Mouse (Mus musculus) liver, adult 10 weeks (tissue): Measurements from ENCODE around the gene Eral1. TPM values are rescaled to one million over a fixed set of nuclear protein-coding genes. Genes with fewer than 3 reads are reported as not detected.

Experiments
- polyA plus RNA-seq: library from polyadenylated mRNA; stranded (reverse); fragments of 350-450 nt; fragmentation: Illumina TruSeq; extraction: RNeasy Lipid Tissue Mini Kit (QIAGEN cat#74804); gene quantifications from one replicate; pipeline ENCODE4 v1.2.3, GENCODE M21; 2014; ENCODE audit warnings: low read depth, low replicate concordance

The Eral1 gene
- 5.7 TPM for polyA plus RNA-seq

GRCm38 (mm10) chr11:78079961-78080921, at the start of gene Eral1:
Eral1 (minus strand) TSS chr11:78080383.

GRCm38 (mm10) chr11:78094504-78095143, 14.4 kb upstream of the Eral1 start, which contains the start of gene Fam222b:
Fam222b (plus strand) TSS chr11:78094660.

GRCm38 (mm10) chr11:78037831-78038752, 42.1 kb downstream of the Eral1 start, which contains the start of gene Flot2:
Flot2 (plus strand) TSS chr11:78037931.

GRCm38 (mm10) chr11:78031947-78032808, 48.0 kb downstream of the Eral1 start, which contains the start of gene Dhrs13:
Dhrs13 (plus strand) TSS chr11:78032280.

Other genes starting within 250 kb of the Eral1 start
- gene Pipox, start 186.3 kb downstream of the Eral1 start, polyA plus RNA-seq, result 254 TPM
- not detected for gene Sez6, start 149.6 kb downstream of the Eral1 start, polyA plus RNA-seq
- gene Phf12, start 97.6 kb downstream of the Eral1 start, polyA plus RNA-seq, result 7.1 TPM
- 3.3 TPM for gene Dhrs13, start 48.1 kb downstream of the Eral1 start, polyA plus RNA-seq
- gene Flot2, start 42.5 kb downstream of the Eral1 start, polyA plus RNA-seq, result 8.4 TPM
- gene Fam222b, start 14.3 kb upstream of the Eral1 start, polyA plus RNA-seq, result 6.3 TPM
- 1.1 TPM for gene Traf4, start 85.2 kb upstream of the Eral1 start, polyA plus RNA-seq
- gene Nek8, start 96.3 kb upstream of the Eral1 start, polyA plus RNA-seq, result 1.6 TPM
- 33.9 TPM for gene Tlcd1, start 96.3 kb upstream of the Eral1 start, polyA plus RNA-seq
- 310 TPM for gene Rpl23a, start 103.2 kb upstream of the Eral1 start, polyA plus RNA-seq
- 1.7 TPM for gene Rab34, start 108.0 kb upstream of the Eral1 start, polyA plus RNA-seq
- 1.3 TPM for gene Proca1, start 113.0 kb upstream of the Eral1 start, polyA plus RNA-seq
- gene Sdf2, start 165.4 kb upstream of the Eral1 start, polyA plus RNA-seq, result 21.3 TPM
- gene Supt6, start 165.6 kb upstream of the Eral1 start, polyA plus RNA-seq, result 5.8 TPM
- gene 2610507B11Rik, start 181.4 kb upstream of the Eral1 start, polyA plus RNA-seq, result 48.4 TPM
- 0.24 TPM for gene BC030499, start 210.5 kb upstream of the Eral1 start, polyA plus RNA-seq
- 0.32 TPM for gene Spag5, start 221.1 kb upstream of the Eral1 start, polyA plus RNA-seq
- gene Aldoc, start 242.6 kb upstream of the Eral1 start, polyA plus RNA-seq, result 10.4 TPM
- gene Pigs, start 248.0 kb upstream of the Eral1 start, polyA plus RNA-seq, result 1.4 TPM